Mouse (Mus musculus) cerebellum, adult 2 months (tissue): Measurements from ENCODE around the gene Cavin1. TPM values are rescaled to one million over a fixed set of nuclear protein-coding genes. Genes with fewer than 3 reads are reported as not detected.

Experiments
- DNase-seq, 2 experiments: peaks; one replicate each; pipeline ENCODE4 v3.0.0; 2021
- H3K27ac ChIP-seq: fragments of 200-500 bp; 2 replicates; pipeline ENCODE4 v1.5.1; 2012; ENCODE audit warnings: low read length, control low read depth, inconsistent platforms; ENCODE audit not compliant: insufficient read depth
- H3K27me3 ChIP-seq: fragments of 200-500 bp; 2 replicates; pipeline ENCODE4 v1.6.1; 2012; ENCODE audit warnings: inconsistent platforms, mild to moderate bottlenecking, low read length, moderate library complexity; ENCODE audit not compliant: control insufficient read depth, insufficient read depth
- H3K4me1 ChIP-seq: fragments of 200-500 bp; 2 replicates; pipeline ENCODE4 v1.6.1; 2011; ENCODE audit warnings: low read length; ENCODE audit not compliant: control insufficient read depth, insufficient read depth
- H3K4me3 ChIP-seq: fragments of 200-500 bp; replicated peaks from 2 replicates; pipeline ENCODE3; 2011; ENCODE audit warnings: mild to moderate bottlenecking, low read depth, low read length, control low read depth; ENCODE audit not compliant: insufficient read depth
- CTCF ChIP-seq: fragments of 200-500 bp; IDR thresholded peaks from 2 replicates; pipeline ENCODE4 v1.5.1; 2011; ENCODE audit warnings: low read depth, mild to moderate bottlenecking, control low read depth, low read length, moderate library complexity, borderline replicate concordance; ENCODE audit not compliant: insufficient read depth
- POLR2A ChIP-seq: fragments of 200-500 bp; IDR thresholded peaks from 2 replicates; pipeline ENCODE4 v1.6.1; 2011; ENCODE audit warnings: low read length, control low read depth, borderline replicate concordance; ENCODE audit not compliant: insufficient read depth
- WGBS: fragments of 180-500 bp; shearing (Covaris S2); methylation state at CpG from one replicate; pipeline ENCODE4 v1.1.7; 2018; 5-methylcytosine and 5-hydroxymethylcytosine counted together
- polyA plus RNA-seq: library from polyadenylated mRNA; depleted of rRNA; stranded (reverse); fragments of >200 nt; gene quantifications from 2 replicates; pipeline ENCODE4 v1.2.3, GENCODE M21; 2012

Gene Cavin1
- polyA plus RNA-seq, 1 experiment: 15.6 TPM

- H3K4me3 ChIP-seq: no peak overlapping the region
- H3K27me3 ChIP-seq: no peaks in the 10 kb centered on the region
- 81% methylated on average over 3 of the region's 3 CpGs for WGBS
- H3K4me1 ChIP-seq: no peaks in the 10 kb centered on the region
- no peak overlapping the region for H3K27ac ChIP-seq
- TF ChIP-seq POLR2A: no peak
- no peak for TF ChIP-seq CTCF
- no peak for DNase-seq
Observed at GRCm38 (mm10) chr11:100999254-100999653, 28.6 kb upstream of the Cavin1 start.

GRCm38 (mm10) chr11:100998836-100999235 is 28.1 kb upstream of the Cavin1 start:
- no peaks in the 10 kb centered on the region for H3K4me1 ChIP-seq
- WGBS: 88% methylated on average over 2 of the region's 2 CpGs

GRCm38 (mm10) chr11:100996501-100996900 is 25.8 kb upstream of the Cavin1 start:
- TF ChIP-seq POLR2A: no peak
- TF ChIP-seq CTCF: no peak

More at GRCm38 (mm10) chr11:100998836-100999235, 28.1 kb upstream of the Cavin1 start:
- H3K27ac ChIP-seq: no peak overlapping the region
- TF ChIP-seq POLR2A (no peak), CTCF (no peak)
- no peak for DNase-seq
- H3K27me3 ChIP-seq: no peaks in the 10 kb centered on the region
- no peak overlapping the region for H3K4me3 ChIP-seq

DNA sequence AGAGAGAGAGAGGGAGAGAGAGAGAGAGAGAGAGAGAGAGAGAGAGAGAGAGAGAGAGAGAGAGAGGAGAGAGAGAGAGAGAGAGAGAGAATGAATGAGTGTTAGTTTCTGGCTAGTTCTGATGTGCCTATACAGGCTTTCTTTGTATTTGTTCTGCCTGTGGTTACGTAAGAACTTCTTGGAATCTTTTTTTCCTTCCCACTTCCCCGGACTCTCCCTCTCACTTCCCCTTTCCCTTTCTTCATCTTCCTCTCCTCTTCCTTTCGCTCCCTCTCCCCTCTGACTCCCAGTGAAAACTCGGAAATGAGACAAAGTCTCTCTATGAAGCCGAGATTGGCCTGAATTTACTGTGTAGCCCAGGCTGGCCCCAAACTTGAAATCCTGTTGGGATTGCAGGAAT is 24.0 kb upstream of the Cavin1 start:
- no peak for TF ChIP-seq CTCF
- TF ChIP-seq POLR2A: no peak
- Histone ChIP-seq H3K4me3 (no peak overlapping the region), H3K27me3 (no peaks in the 10 kb centered on the region), H3K27ac (no peak overlapping the region), H3K4me1 (no peaks in the 10 kb centered on the region)
- WGBS: 78% methylated on average over 5 of the region's 5 CpGs
- no peak for DNase-seq

More at GRCm38 (mm10) chr11:100996501-100996900, 25.8 kb upstream of the Cavin1 start:
- DNase-seq: no peak
- Histone ChIP-seq H3K4me3 (no peak overlapping the region), H3K27ac (no peak overlapping the region), H3K27me3 (no peaks in the 10 kb centered on the region), H3K4me1 (no peaks in the 10 kb centered on the region)
- WGBS: 87% methylated on average over 4 of the region's 4 CpGs

DNA sequence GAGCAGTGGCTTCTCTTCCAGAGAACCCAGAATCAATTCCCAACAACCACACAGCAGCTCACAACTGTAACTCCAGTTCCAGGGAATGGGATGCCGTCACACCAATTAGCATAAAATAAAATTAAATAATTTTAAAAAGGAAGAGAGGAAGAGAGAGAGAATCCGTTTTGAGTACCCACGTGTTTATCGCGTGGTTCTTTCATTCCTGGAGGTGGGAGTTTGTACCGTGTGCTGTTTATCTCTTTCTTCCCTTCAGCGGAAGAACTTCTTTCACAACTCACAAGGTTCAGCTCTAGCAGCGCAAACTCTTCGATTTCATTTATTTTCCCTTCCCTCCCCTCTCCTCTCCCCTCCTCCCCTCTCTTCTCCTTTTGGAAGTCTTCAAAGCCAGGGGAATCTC is 23.5 kb upstream of the Cavin1 start:
- H3K4me1 ChIP-seq: no peaks in the 10 kb centered on the region
- WGBS: 67% methylated on average over 9 of the region's 9 CpGs
- TF ChIP-seq CTCF: no peak
- no peak for TF ChIP-seq POLR2A
- no peak for DNase-seq
- H3K4me3 ChIP-seq: no peak overlapping the region
- no peaks in the 10 kb centered on the region for H3K27me3 ChIP-seq
- no peak overlapping the region for H3K27ac ChIP-seq

DNA sequence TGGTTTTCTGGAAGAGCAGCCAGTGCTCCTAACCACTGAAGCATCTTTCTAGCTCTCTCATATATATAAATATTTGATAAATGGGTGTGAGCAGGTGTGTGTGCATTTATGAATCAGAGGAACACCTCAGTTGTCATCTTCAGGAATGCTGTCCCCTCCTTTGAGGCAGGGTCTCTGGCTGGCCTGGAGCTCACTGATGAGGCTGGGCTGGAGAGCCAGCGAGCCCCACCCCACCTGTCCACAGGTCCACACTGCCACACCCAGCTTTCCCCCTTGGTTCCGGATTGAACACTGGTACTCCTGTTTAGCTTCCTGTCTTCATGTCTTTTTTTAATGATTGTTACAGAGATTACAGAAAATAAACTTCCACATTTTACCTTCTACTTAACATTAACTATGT is 22.8 kb upstream of the Cavin1 start:
- no peak for DNase-seq
- no peak for TF ChIP-seq CTCF
- no peak for TF ChIP-seq POLR2A
- 94% methylated on average over 2 of the region's 2 CpGs for WGBS

DNA sequence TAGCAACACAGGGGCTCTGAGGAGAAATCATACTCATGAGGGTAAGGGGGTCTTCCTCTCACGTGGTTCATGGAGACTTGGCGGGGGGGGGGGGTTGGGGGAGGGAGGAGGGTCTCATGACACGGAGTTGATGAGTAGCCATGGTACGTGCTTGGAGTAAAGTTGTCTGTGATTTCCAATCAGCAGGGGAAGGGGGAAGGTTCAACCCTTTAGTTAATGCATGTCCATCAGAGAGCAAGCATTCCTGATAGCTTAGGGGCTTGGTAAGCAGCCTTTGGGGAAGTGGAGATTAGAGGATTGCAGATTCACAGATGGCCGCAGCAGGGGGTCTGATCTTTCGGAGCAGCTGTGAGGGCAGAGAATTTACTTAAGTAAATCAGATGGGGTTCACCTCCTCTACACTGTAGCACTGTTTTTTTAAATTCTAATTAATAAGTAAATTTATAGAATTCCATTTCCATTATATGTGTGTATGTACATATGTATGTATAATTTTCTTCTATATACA is 20.4 kb upstream of the Cavin1 start:
- DNase-seq: peak in 1 of 2 experiments; percentile 20
- no peaks in the 10 kb centered on the region for H3K27me3 ChIP-seq
- H3K27ac ChIP-seq: no peak overlapping the region
- H3K4me1 ChIP-seq: no peaks in the 10 kb centered on the region
- no peak overlapping the region for H3K4me3 ChIP-seq
- WGBS: 20% methylated on average over 6 of the region's 6 CpGs
- TF ChIP-seq CTCF (no peak), POLR2A (no peak)

More for the DNA sequence above, 22.8 kb upstream of the Cavin1 start:
- H3K4me1 ChIP-seq: no peaks in the 10 kb centered on the region
- no peaks in the 10 kb centered on the region for H3K27me3 ChIP-seq
- no peak overlapping the region for H3K27ac ChIP-seq
- no peak overlapping the region for H3K4me3 ChIP-seq

GRCm38 (mm10) chr11:100989666-100990065 is 19.0 kb upstream of the Cavin1 start:
- H3K27ac ChIP-seq: no peak overlapping the region
- H3K4me1 ChIP-seq: no peaks in the 10 kb centered on the region
- no peak for TF ChIP-seq CTCF
- DNase-seq: no peak
- H3K27me3 ChIP-seq: no peaks in the 10 kb centered on the region
- no peak overlapping the region for H3K4me3 ChIP-seq
- 66% methylated on average over 2 of the region's 2 CpGs for WGBS
